Mouse (Mus musculus) gastrocnemius, adult 2 months (tissue): ENCODE measurements around the gene Il1f8. TPM values are rescaled to one million over a fixed set of nuclear protein-coding genes. Genes with fewer than 3 reads are reported as not detected.
"Not testable (repeated sequence)": the region's sequence is repeated elsewhere in the genome, so short reads cannot be mapped to it uniquely, and the experiment has no call there.

Experiments
- DNase-seq: peaks from one replicate; pipeline ENCODE4 v3.0.0; 2022
- H3K27ac ChIP-seq: fragments of 200-600 bp; 2 replicates; pipeline ENCODE4 v1.8.1; 2022; ENCODE audit warnings: mild to moderate bottlenecking
- H3K4me3 ChIP-seq: fragments of 200-600 bp; 2 replicates; pipeline ENCODE4 v1.8.1; 2022; ENCODE audit warnings: mild to moderate bottlenecking, moderate library complexity
- CTCF ChIP-seq: fragments of 200-600 bp; IDR thresholded peaks from 2 replicates; pipeline ENCODE4 v1.8.1; 2022; ENCODE audit warnings: antibody characterized with exemption, mild to moderate bottlenecking, moderate library complexity
- intact Hi-C: fragments of 180-260 bp; cut with DNase I; formaldehyde crosslinking; loops from one replicate; pipeline ENCODE4 v1.15.1; 2025
- long read RNA-seq, 2 experiments: library from polyadenylated mRNA; stranded (forward); transcript quantifications; one replicate each; pipeline ENCODE4 v2.0.0; 2021
- total RNA-seq, 2 experiments: library from RNA; stranded (reverse); gene quantifications; 2 replicates each; pipeline ENCODE4 v1.2.3; 2021

Gene Il1f8
- not detected for total RNA-seq
- long read RNA-seq, experiment 1 = 0 reads
- long read RNA-seq, experiment 2 = 0 reads

GRCm38 (mm10) chr2:24152861-24153260 lies at the start of gene Il1f8:
Gene Il1f8, plus strand, starts transcription at chr2:24153161.
- TF ChIP-seq CTCF = no peak
- H3K27ac ChIP-seq = no peak within 1 kb of the TSS
- H3K4me3 ChIP-seq = no peak within 1 kb of the TSS
- DNase-seq = no peak
- intact Hi-C loops = no loop called here

DNA sequence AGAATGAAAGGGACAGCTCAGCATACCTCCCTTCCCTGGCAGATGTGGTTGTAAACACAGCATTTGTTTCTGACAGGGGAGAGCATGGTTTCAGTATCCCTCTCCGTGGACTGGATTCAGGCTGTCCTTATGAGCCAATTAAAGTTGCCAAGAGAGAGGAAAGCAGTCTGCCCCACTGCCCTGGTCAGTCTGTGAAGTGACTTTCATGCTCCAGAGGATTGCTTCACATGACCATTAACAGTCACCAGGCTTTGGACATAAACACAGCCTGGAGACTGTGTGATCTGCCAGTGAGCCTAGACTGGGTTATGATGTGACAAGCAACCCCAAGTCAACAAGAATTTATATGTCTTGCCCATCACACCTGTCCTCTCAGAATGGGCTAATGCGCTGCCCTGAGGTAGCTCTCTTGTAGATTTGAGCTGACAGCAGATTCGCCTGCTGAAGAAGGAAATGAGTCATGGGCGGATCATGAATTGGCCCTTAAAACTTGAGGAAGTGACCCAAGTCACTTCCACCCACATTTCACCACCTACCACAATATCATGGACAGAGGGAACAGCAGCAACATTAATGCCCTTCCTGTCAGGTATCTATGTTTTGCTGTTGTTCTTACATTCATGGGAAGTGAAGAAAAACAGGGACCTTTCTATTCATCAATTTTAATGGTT lies 49.2 kb upstream of the Il1f8 start:
- TF ChIP-seq CTCF = no peak
- intact Hi-C loops = no loop called here
- no peak overlapping the region for H3K4me3 ChIP-seq
- no peak overlapping the region for H3K27ac ChIP-seq
- DNase-seq = no peak

DNA sequence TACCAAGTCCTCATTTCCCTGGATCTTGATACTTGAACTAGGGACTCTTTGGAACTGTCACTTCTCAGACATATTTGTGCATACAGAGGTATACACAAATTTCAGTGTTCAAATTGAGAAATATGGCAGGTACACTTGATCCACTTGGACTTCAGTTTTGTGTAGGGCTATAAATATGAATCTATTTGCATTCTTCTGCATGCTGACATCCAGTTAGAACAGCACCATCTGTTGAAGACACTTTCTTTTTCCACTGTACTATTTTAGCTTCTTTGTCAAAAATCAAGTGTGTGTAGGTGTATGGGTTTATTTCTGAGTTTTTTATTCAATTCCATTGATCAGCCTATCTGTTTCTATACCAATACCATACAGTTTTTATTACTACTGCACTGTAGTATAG lies 43.9 kb upstream of the Il1f8 start:
- intact Hi-C loops = no loop called here
- TF ChIP-seq CTCF = no peak
- Histone ChIP-seq H3K27ac (no peak overlapping the region), H3K4me3 (no peak overlapping the region)
- no peak for DNase-seq

DNA sequence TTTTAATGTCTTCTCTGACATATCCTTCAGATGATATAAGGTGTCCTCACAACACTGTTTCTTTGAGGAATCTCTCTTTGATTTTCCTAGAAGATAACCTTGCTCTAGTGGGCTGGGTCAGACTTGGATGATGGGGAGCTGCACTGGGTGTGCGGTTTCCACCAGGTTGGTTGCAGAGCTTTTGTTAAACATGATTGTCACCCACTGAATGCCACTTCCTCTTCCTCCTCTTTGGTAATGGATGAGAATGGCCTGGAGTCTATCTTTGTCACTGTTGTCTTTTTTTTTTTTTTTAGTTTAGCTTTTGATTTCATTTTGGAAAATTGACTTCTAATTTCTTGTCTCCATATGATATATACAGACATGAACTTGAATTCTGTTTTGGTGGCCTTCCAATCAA lies 18.6 kb upstream of the Il1f8 start:
- no peak for DNase-seq
- no peak for TF ChIP-seq CTCF
- Histone ChIP-seq H3K4me3 (no peak overlapping the region), H3K27ac (no peak overlapping the region)
- intact Hi-C loops = no loop called here

GRCm38 (mm10) chr2:24181683-24182331 lies 28.8 kb downstream of the Il1f8 start:
- DNase-seq = peak; percentile 39
- H3K27ac ChIP-seq, H3K4me3 ChIP-seq, intact Hi-C loops: not testable (repeated sequence)
- peak; percentile 47 for TF ChIP-seq CTCF

DNA sequence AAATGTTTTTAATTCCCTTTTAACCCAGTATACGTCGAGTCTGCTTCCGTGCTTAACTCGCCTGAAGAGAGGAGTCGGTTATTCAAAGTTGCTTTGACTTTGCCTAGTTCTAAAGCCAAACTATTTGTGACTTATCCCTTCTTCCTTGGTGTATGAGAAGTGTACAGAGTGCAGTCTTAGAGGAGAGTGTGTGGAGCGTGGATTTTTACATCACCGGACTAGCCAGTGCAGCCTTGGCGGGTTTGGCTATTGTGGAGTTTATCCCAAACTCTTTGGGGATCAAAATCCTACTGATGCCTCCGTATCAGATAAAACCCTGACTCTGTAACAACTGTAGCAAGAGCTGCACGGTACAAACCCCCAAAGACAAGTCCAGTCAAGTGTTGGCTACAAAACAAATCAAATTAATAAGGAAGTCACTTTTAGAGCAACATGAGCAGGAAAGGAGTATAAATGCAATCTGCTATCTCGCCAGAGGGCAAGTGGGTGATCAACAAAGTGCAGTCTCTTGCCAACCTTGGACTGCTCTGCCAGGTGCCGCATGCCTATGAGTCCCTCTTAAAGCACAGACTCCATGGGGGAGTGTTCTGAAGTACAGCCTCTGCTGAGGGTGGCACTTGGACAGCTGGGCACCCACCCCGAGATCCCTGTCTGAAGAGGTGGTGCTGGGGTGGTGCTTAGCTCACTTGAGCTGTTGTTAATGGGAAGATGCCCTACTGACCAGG lies 29.6 kb downstream of the Il1f8 start:
- intact Hi-C loops, H3K4me3 ChIP-seq, H3K27ac ChIP-seq: not testable (repeated sequence)
- DNase-seq = peak; percentile 11

DNA sequence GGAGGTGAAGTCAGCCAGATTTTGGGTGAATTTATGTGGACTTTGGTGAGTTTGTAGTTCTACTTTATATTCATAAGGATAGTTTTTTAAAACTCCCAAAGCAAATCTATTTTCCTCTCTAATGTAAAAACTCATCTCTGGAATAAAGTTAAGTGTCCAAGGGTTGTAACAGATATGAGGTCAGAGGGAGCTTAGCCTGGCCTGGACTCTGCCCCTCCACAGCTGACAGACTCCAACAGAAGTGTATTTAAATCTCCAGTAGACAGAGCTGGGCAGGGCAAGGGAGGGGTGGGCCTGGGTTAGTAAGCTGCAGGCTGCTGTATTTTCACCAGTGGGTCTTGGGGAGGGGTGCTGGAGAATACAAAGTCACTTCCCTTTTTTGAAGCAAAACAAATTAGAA lies 31.1 kb downstream of the Il1f8 start:
- H3K4me3 ChIP-seq, intact Hi-C loops, H3K27ac ChIP-seq, DNase-seq: not testable (repeated sequence)

DNA sequence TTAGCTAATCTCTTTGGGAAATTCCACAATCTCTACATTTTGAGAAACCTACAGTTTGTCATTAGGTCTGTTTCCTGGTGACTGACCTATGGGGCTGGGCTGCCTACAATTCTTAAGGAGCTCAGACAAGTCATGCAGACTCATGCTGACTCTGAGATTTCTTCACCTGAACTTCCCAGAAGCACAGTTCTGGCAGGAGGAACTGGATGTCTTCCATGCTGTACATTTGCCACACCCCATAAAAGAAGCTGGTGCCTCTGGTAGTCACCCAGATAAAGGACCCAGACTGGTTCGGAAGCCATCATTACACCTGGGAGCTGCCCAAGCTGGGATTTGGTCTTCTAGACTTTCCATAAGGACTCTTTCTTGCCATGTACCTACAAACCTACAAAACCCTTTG lies 33.2 kb downstream of the Il1f8 start, which contains the start of gene Il1f9:
Gene Il1f9 (plus strand): TSS at position 301 of the 400 bp plus-strand sequence.
- Histone ChIP-seq H3K27ac (no peak within 1 kb of the TSS), H3K4me3 (no peak within 1 kb of the TSS)
- TF ChIP-seq CTCF = no peak
- intact Hi-C loops = no loop called here
- no peak for DNase-seq

DNA sequence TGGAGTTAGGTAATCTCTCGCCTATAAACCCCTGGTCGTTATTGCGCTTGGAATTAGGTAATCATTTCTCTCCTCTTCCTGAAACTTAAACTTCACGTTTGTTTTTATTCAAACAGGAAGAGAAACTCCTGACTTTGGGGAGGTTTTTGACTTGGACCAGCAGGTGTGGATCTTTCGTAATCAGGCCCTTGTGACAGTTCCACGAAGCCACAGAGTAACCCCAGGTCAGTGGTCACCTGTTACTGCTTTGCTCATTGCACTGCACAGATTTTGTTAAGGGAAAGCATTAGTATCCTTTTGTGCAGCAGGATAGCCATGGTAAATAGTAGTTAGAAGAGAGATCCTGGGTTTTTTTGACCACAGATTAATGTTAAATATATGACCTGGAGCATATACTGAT lies 34.6 kb downstream of the Il1f8 start:
- intact Hi-C loops = no loop called here
- no peak overlapping the region for H3K4me3 ChIP-seq
- TF ChIP-seq CTCF = no peak
- no peak for DNase-seq
- no peak overlapping the region for H3K27ac ChIP-seq

- DNase-seq = no peak
- no peak overlapping the region for H3K4me3 ChIP-seq
- H3K27ac ChIP-seq = no peak overlapping the region
- peak; percentile 15; the same call in 1 of the 2 replicates for TF ChIP-seq CTCF
- intact Hi-C loops = no loop called here
Measured at GRCm38 (mm10) chr2:24188189-24188588, 35.2 kb downstream of the Il1f8 start.

Other genes starting within 250 kb of the Il1f8 start
- 1 to 10 TPM; 5.1 to 6.7 TPM for gene Hnmt, start 103.8 kb upstream of the Il1f8 start, total RNA-seq
- gene Tbpl2, start 56.6 kb upstream of the Il1f8 start, total RNA-seq = not detected
- not detected for gene Il1f9, start 33.3 kb downstream of the Il1f8 start, total RNA-seq
- not detected for gene Il1f6, start 62.3 kb downstream of the Il1f8 start, total RNA-seq
- gene Il1f5, start 123.8 kb downstream of the Il1f8 start, total RNA-seq = not detected
- gene Il1f10, start 138.0 kb downstream of the Il1f8 start, total RNA-seq = not detected
- not detected for gene Il1rn, start 183.7 kb downstream of the Il1f8 start, total RNA-seq
- under 1 TPM; 0.20 to 0.36 TPM for gene Psd4, start 214.4 kb downstream of the Il1f8 start, total RNA-seq